Mouse (Mus musculus): ENCODE results near the gene Rab32. TPM values are rescaled to one million over a fixed set of nuclear protein-coding genes. Genes with fewer than 3 reads are reported as not detected.
"Not testable (repeated sequence)": the region's sequence is repeated elsewhere in the genome, so short reads cannot be mapped to it uniquely, and the experiment has no call there.

Rab32 gene
- 1.6 and 2.0 TPM in 2 replicates for polyA plus RNA-seq (2012; rRNA removed)

DNA sequence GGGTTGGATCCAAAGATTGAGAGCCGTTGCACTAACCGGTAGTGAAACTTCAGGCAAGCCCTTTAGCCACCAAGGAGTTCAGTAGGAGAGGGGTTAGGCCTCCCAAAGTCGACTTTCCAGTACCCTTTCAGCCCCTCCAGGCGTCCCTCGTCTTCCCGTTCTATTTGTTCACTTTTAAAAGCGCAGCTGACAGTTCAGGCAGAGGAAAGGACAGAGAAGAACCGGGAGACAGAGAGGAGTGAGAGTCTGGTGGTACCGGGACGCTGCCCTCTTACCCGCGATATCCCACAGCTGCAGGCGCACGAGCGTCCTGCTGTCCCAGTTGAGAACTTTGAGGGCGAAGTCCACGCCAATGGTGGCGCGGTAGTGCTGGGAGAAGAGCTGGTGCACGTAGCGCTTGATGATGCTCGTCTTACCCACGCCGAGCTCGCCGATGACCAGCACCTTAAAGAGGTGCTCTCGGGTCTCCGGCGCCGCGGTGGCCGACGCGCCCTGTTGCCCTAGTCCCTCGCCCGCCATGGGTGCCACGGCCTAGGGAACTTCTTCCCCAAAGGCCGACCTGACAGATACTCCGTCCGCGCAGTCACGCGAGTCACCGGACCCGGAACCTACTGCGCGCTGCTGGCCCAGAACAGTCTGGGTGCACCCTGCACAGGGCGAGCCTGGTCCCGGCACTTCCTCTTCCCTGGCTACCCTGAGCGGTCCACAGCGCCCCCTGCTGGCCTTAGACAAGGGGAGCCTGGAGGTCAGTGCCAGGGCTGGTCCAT is at the start of gene Rab32:
Rab32 (minus strand) TSS at position 696 of the 767 bp plus-strand sequence.
- 1% methylated on average over 51 of the region's 51 CpGs for WGBS
- Histone ChIP-seq H3K4me1 (ENCODE audit: control insufficient read depth, insufficient read depth, low read length) (no peaks in the 10 kb centered on the region), H3K27me3 (ENCODE audit: control insufficient read depth, insufficient read depth, low read length) (no peaks in the 10 kb centered on the region), H3K4me3 (replicated peaks; ENCODE audit: insufficient read depth, low read depth, low read length) (peak within 1 kb of the TSS; percentile 60), H3K27ac (ENCODE audit: insufficient read depth, low read length) (no peak within 1 kb of the TSS)
- no peak for TF ChIP-seq POLR2A (IDR thresholded peaks at IDR 0.05; ENCODE audit: borderline replicate concordance, insufficient read depth, low read length)
- TF ChIP-seq CTCF (IDR thresholded peaks at IDR 0.05; ENCODE audit: borderline replicate concordance, insufficient read depth, low read depth, low read length): peak; percentile 90
- DNase-seq: peak; percentile 85 to 93

DNA sequence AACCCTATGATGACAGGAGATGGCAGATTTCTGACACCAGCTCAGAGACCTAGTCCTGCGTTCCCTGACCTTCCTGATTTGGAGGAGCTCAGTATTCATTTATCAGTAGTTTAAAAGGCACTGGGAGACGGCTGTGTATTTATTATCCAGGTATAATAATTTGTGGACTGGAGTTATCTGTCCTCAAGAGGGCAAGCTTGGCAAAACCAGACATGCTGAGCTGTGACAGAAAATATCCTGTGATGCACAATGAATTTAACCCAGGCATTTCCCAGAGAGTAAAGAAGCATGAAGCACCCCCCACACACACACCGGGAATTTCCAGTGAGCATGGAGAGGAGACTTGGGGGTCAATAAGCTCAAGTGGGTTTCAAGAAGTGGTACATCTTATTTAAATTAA is 42.7 kb upstream of the Rab32 start:
- TF ChIP-seq CTCF (IDR thresholded peaks at IDR 0.05; ENCODE audit: borderline replicate concordance, insufficient read depth, low read depth, low read length) (peak; percentile 22; the same call in 1 of the 2 replicates), POLR2A (IDR thresholded peaks at IDR 0.05; ENCODE audit: borderline replicate concordance, insufficient read depth, low read length) (no peak)
- WGBS: 34% methylated on average over 3 of the region's 3 CpGs
- no peak overlapping the region for H3K27ac ChIP-seq (ENCODE audit: insufficient read depth, low read length)
- H3K4me3 ChIP-seq (replicated peaks; ENCODE audit: insufficient read depth, low read depth, low read length): no peak overlapping the region
- peak; percentile 21 to 48 for DNase-seq
- no peaks in the 10 kb centered on the region for H3K4me1 ChIP-seq (ENCODE audit: control insufficient read depth, insufficient read depth, low read length)
- no peaks in the 10 kb centered on the region for H3K27me3 ChIP-seq (ENCODE audit: control insufficient read depth, insufficient read depth, low read length)

DNA sequence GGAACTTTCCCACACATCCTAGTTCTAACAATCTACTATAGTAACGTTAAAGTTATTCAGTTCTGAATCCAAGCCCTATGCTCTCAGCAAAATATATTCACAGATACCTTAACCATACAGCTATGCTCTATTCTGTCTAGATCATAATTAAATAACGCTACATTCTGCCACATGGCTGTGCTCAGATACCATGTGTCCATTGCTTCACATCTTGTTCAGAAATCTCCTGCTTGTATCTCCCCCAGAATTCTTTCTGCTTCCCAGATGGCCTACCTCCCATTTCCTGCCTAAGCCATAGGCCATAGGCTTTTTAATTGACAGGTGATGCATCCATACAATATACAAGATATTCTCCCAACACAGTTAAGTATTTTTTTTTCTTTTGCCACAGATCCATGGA is 39.4 kb upstream of the Rab32 start:
- H3K27me3 ChIP-seq (ENCODE audit: control insufficient read depth, insufficient read depth, low read length); H3K4me3 ChIP-seq (replicated peaks; ENCODE audit: insufficient read depth, low read depth, low read length); H3K27ac ChIP-seq (ENCODE audit: insufficient read depth, low read length); H3K4me1 ChIP-seq (ENCODE audit: control insufficient read depth, insufficient read depth, low read length): not testable (repeated sequence)
- WGBS: 72% methylated on average over 2 of the region's 2 CpGs
- peak in 1 of 2 experiments; percentile 21 for DNase-seq

DNA sequence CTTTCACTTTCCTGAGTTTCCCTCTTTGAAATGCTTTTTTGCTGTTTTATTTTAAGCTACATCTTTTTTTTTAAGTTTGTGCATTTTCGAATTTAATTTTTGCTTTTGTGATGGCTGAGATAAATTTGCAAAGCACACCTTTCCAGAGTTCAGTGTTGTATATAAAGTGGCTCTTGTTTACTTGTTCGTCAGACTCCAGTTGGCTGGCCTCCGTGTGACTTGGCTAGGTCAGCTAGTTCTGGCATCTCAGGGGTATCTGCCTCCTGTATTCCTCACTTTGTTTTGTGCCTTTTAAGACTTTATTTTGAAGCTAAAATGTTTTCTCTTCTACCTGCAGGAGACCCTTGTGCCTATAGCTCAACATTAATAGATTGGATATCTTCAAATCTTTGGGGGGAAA is 22.7 kb upstream of the Rab32 start:
- Histone ChIP-seq H3K27me3 (ENCODE audit: control insufficient read depth, insufficient read depth, low read length) (no peaks in the 10 kb centered on the region), H3K27ac (ENCODE audit: insufficient read depth, low read length) (no peak overlapping the region), H3K4me3 (replicated peaks; ENCODE audit: insufficient read depth, low read depth, low read length) (no peak overlapping the region), H3K4me1 (ENCODE audit: control insufficient read depth, insufficient read depth, low read length) (no peaks in the 10 kb centered on the region)
- TF ChIP-seq CTCF (IDR thresholded peaks at IDR 0.05; ENCODE audit: borderline replicate concordance, insufficient read depth, low read depth, low read length) (no peak), POLR2A (IDR thresholded peaks at IDR 0.05; ENCODE audit: borderline replicate concordance, insufficient read depth, low read length) (no peak)
- WGBS: 52% methylated on average over 3 of the region's 3 CpGs
- DNase-seq: no peak

DNA sequence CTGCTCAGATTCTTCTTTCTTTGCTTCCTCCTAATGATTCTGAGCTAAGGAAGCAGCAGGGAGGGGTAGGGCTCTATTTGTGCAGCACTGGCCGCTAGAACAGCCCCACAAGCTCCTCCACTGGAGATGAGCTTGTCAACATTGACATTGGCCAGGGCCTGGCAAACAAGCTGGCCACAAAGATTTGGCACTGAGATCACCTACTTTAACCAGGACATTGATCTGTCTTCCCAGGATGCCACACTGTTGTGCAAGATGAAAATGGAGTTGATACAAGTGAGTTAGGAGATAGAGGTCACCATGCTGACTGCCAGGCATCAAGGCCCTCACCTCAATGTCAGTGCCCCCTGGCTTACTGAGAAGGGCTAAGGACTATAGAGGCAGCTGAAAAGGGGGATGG is 21.8 kb upstream of the Rab32 start:
- DNase-seq: no peak
- Histone ChIP-seq H3K27me3 (ENCODE audit: control insufficient read depth, insufficient read depth, low read length) (no peaks in the 10 kb centered on the region), H3K4me3 (replicated peaks; ENCODE audit: insufficient read depth, low read depth, low read length) (no peak overlapping the region), H3K27ac (ENCODE audit: insufficient read depth, low read length) (no peak overlapping the region), H3K4me1 (ENCODE audit: control insufficient read depth, insufficient read depth, low read length) (no peaks in the 10 kb centered on the region)
- no peak for TF ChIP-seq POLR2A (IDR thresholded peaks at IDR 0.05; ENCODE audit: borderline replicate concordance, insufficient read depth, low read length)
- no peak for TF ChIP-seq CTCF (IDR thresholded peaks at IDR 0.05; ENCODE audit: borderline replicate concordance, insufficient read depth, low read depth, low read length)
- 44% methylated on average over 1 of the region's 1 CpGs for WGBS

DNA sequence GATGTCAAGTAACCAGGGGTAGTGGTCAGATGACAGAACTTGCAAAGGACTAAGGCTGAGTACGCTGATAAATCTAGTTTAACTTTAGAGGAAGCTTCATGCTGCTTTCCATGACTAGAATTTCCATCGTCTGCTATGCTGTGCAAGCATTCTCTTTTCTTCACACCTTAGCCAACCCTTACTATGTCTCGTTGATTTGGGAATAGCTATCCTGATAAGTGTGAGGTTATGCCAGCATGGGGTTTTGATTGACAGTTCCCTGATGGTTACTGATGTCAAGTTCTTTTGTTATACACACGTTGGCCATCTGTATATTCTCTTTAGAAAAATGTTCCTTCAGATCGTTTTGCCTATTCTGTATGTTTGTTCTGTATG is 259 bp upstream of the Rab32 start:
- peak overlapping the region; percentile 60 for H3K4me3 ChIP-seq (replicated peaks; ENCODE audit: insufficient read depth, low read depth, low read length)
- no peak for DNase-seq
- no peak for TF ChIP-seq CTCF (IDR thresholded peaks at IDR 0.05; ENCODE audit: borderline replicate concordance, insufficient read depth, low read depth, low read length)
- no peak for TF ChIP-seq POLR2A (IDR thresholded peaks at IDR 0.05; ENCODE audit: borderline replicate concordance, insufficient read depth, low read length)
- 22% methylated on average over 5 of the region's 5 CpGs for WGBS
- H3K4me1 ChIP-seq (ENCODE audit: control insufficient read depth, insufficient read depth, low read length): no peaks in the 10 kb centered on the region
- no peaks in the 10 kb centered on the region for H3K27me3 ChIP-seq (ENCODE audit: control insufficient read depth, insufficient read depth, low read length)
- no peak overlapping the region for H3K27ac ChIP-seq (ENCODE audit: insufficient read depth, low read length)

DNA sequence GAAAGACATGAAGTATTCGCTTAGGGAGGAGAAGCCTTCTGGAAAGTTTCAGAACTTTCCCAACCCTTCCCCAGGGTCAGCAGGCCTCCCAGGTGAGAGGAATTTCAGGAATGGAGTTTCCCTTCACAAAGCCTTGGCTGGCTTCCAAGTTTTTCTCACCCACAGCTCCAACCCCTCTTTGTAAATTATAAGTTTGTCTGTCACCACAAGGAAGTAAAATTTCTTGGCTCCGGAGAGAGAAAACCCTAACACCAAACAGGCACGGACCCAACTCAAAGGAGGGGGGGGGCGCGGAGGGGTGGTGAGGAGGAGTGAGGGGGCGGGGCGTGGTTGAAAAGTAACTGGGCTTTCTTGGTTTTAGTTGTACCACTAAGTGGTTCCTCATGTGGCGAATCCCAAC is 980 bp downstream of the Rab32 start:
- no peaks in the 10 kb centered on the region for H3K27me3 ChIP-seq (ENCODE audit: control insufficient read depth, insufficient read depth, low read length)
- no peak overlapping the region for H3K27ac ChIP-seq (ENCODE audit: insufficient read depth, low read length)
- WGBS: 10% methylated on average over 8 of the region's 8 CpGs
- peak overlapping the region; percentile 60 for H3K4me3 ChIP-seq (replicated peaks; ENCODE audit: insufficient read depth, low read depth, low read length)
- peak in 1 of 2 experiments; percentile 7 for DNase-seq
- H3K4me1 ChIP-seq (ENCODE audit: control insufficient read depth, insufficient read depth, low read length): no peaks in the 10 kb centered on the region
- TF ChIP-seq POLR2A (IDR thresholded peaks at IDR 0.05; ENCODE audit: borderline replicate concordance, insufficient read depth, low read length) (no peak), CTCF (IDR thresholded peaks at IDR 0.05; ENCODE audit: borderline replicate concordance, insufficient read depth, low read depth, low read length) (no peak)

DNA sequence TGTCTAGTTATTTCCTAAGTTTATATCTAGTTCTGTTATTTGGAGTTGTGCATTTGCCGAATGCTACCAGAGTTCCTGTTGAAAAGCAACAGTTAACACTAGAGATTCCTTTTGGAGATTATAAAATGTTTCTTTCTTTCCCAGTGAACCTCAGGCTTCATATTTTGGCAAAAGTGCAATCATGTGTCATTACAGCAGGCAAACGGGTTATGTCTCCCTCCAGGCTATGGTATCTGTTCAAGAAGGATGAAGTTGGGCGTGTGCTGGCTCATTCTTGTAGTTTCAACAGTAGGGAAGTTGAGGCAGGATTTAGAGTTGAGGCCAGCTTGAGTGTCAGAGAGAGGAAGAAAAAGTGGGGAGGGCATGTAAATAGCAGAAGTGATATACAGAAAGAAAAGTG is 2.4 kb downstream of the Rab32 start:
- Histone ChIP-seq H3K27me3 (ENCODE audit: control insufficient read depth, insufficient read depth, low read length) (no peaks in the 10 kb centered on the region), H3K27ac (ENCODE audit: insufficient read depth, low read length) (no peak overlapping the region), H3K4me1 (ENCODE audit: control insufficient read depth, insufficient read depth, low read length) (no peaks in the 10 kb centered on the region), H3K4me3 (replicated peaks; ENCODE audit: insufficient read depth, low read depth, low read length) (no peak overlapping the region)
- DNase-seq: no peak
- WGBS: 69% methylated on average over 3 of the region's 3 CpGs
- TF ChIP-seq POLR2A (IDR thresholded peaks at IDR 0.05; ENCODE audit: borderline replicate concordance, insufficient read depth, low read length): no peak
- no peak for TF ChIP-seq CTCF (IDR thresholded peaks at IDR 0.05; ENCODE audit: borderline replicate concordance, insufficient read depth, low read depth, low read length)
